Comparison of ENCODE assay signal across 25 mouse cellular contexts in the genomic region with DNA sequence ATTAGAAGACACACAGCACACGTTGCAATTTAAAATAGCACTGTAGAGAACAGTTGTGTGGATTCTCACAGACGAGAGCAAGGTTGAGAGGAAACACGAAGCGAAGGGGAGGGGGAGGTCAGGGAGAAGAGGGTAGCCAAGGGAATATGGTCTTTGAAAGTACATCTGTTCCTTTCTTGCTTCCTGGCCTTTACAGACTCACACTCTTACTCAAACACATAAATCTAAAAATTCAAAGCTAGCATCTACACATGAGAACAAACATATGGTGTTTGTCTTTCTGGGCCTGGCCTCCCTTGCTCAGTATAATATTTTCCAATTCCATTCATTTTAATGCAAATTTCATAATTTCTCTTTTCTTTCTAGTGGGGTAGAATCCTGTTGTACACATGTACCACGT.
DNase-seq lines count a peak whose midpoint lies in the region; ATAC-seq and TF ChIP-seq lines count a peak whose summit lies in the region.
"Had no signal": no experiment of that assay in that cellular context is flagged by ENCODE, and none has a peak within 500 bp of the region (broad histone marks: within the 10 kb centered on the region; RNA-seq: fewer than 3 reads in every experiment).

No protein-coding gene starts in this region.

- no peak overlapping the region for H3K4me2 ChIP-seq in lung, embryonic 16.5 days (ENCODE audit: low read depth, low read length)
- H3K4me2 ChIP-seq: embryonic facial prominence, embryonic 12.5 days; embryonic facial prominence, embryonic 15.5 days; forebrain, embryonic 12.5 days; heart, embryonic 12.5 days; heart, embryonic 15.5 days; hindbrain, embryonic 13.5 days; intestine, embryonic 15.5 days had no signal

- peak; percentile 47 for ATAC-seq in lung, embryonic 16.5 days (ENCODE audit: low read depth)
- ATAC-seq: CD4-positive, CD25-positive, alpha-beta regulatory T cell, adult 4 months; hindbrain, embryonic 16.5 days; intestine, embryonic 15.5 days had no signal

- TF ChIP-seq CTCF in brain, embryonic 14.5 days (IDR thresholded peaks at IDR 0.05; ENCODE audit: borderline replicate concordance, extremely low read depth, insufficient read depth, insufficient read length): no peak

- no peaks in the 10 kb centered on the region for H3K9me3 ChIP-seq in lung, embryonic 16.5 days (ENCODE audit: control insufficient read depth, low read length)
- H3K9me3 ChIP-seq: embryonic facial prominence, embryonic 12.5 days; embryonic facial prominence, embryonic 15.5 days; forebrain, embryonic 12.5 days; heart, embryonic 12.5 days; heart, embryonic 15.5 days; hindbrain, embryonic 10.5 days; hindbrain, embryonic 13.5 days; intestine, embryonic 15.5 days had no signal

- H3K36me3 ChIP-seq in lung, embryonic 16.5 days (ENCODE audit: control insufficient read depth, insufficient read depth, low read length): no peaks in the 10 kb centered on the region
- H3K36me3 ChIP-seq: embryonic facial prominence, embryonic 12.5 days; embryonic facial prominence, embryonic 15.5 days; forebrain, embryonic 12.5 days; heart, embryonic 12.5 days; heart, embryonic 15.5 days; hindbrain, embryonic 10.5 days; hindbrain, embryonic 13.5 days; intestine, embryonic 15.5 days had no signal

- no peak overlapping the region for H3K27ac ChIP-seq in lung, embryonic 16.5 days (ENCODE audit: low read length)
- H3K27ac ChIP-seq: embryonic facial prominence, embryonic 12.5 days; embryonic facial prominence, embryonic 15.5 days; forebrain, embryonic 12.5 days; heart, embryonic 15.5 days; hindbrain, embryonic 10.5 days; hindbrain, embryonic 13.5 days; intestine, embryonic 15.5 days had no signal

- 43% methylated on average over 5 of the region's 5 CpGs for WGBS in lung, embryonic 16.5 days

- DNase-seq in heart, adult 11 months: peak; percentile 15
- no peak for DNase-seq in heart, adult 8-10 months (ENCODE audit: low spot score)
- DNase-seq in lung, adult 18-20 months: no peak
- DNase-seq in brain, embryonic 14.5 days (ENCODE audit: low read depth): peak; percentile 3
- DNase-seq in urinary bladder, adult 2 months (ENCODE audit: low spot score): no peak
- DNase-seq: adrenal gland, adult 2 months; adrenal gland, postnatal 14 days; cerebellum, adult 11 months; cerebellum, adult 2 months; cerebellum, adult 9-11 months; cerebellum, postnatal 25 days; gastrocnemius, postnatal 25 days; heart, postnatal 10 days; heart, postnatal 36 days had no signal

- H3K27me3 ChIP-seq in lung, embryonic 16.5 days (ENCODE audit: control insufficient read depth, insufficient read depth, low read depth, low read length): no peaks in the 10 kb centered on the region
- H3K27me3 ChIP-seq: embryonic facial prominence, embryonic 12.5 days; embryonic facial prominence, embryonic 15.5 days; forebrain, embryonic 12.5 days; heart, embryonic 12.5 days; heart, embryonic 15.5 days; hindbrain, embryonic 13.5 days; intestine, embryonic 15.5 days had no signal

- no peak overlapping the region for H3K9ac ChIP-seq in lung, embryonic 16.5 days (ENCODE audit: low read length)
- H3K9ac ChIP-seq: embryonic facial prominence, embryonic 12.5 days; embryonic facial prominence, embryonic 15.5 days; forebrain, embryonic 12.5 days; heart, embryonic 12.5 days; heart, embryonic 15.5 days; hindbrain, embryonic 13.5 days; intestine, embryonic 15.5 days had no signal

- no peak for TF ChIP-seq POLR2A in brain, embryonic 14.5 days (IDR thresholded peaks at IDR 0.05; ENCODE audit: borderline replicate concordance, extremely low read depth, insufficient read depth, insufficient read length, poor library complexity, severe bottlenecking)

- H3K4me3 ChIP-seq in lung, embryonic 16.5 days (ENCODE audit: low read length): no peak overlapping the region
- H3K4me3 ChIP-seq: embryonic facial prominence, embryonic 12.5 days; embryonic facial prominence, embryonic 15.5 days; forebrain, embryonic 12.5 days; heart, embryonic 12.5 days; heart, embryonic 15.5 days; hindbrain, embryonic 10.5 days; hindbrain, embryonic 13.5 days; intestine, embryonic 15.5 days had no signal

- no peaks in the 10 kb centered on the region for H3K4me1 ChIP-seq in lung, embryonic 16.5 days (replicated peaks; ENCODE audit: control insufficient read depth, insufficient read depth, low read length)
- H3K4me1 ChIP-seq: embryonic facial prominence, embryonic 12.5 days; embryonic facial prominence, embryonic 15.5 days; forebrain, embryonic 12.5 days; heart, embryonic 12.5 days; heart, embryonic 15.5 days; hindbrain, embryonic 10.5 days; hindbrain, embryonic 13.5 days; intestine, embryonic 15.5 days had no signal

Comparison
In these comparisons a context has a peak if more than half of its experiments do, and no peak if none do; other contexts are left out.
1. DNase-seq: peak in heart, adult 11 months (single experiment) and brain, embryonic 14.5 days (single experiment); none in heart, adult 8-10 months (single experiment), lung, adult 18-20 months (0 of 2) and urinary bladder, adult 2 months (single experiment).